Mouse (Mus musculus): ENCODE results near the gene Hagh.

GRCm38 (mm10) chr17:24865776-24866175, 25.8 kb downstream of the Hagh start, which contains the start of gene Igfals:
- TF ChIP-seq POLR2A (IDR thresholded peaks at IDR 0.05; ENCODE audit: borderline replicate concordance, control insufficient read depth, low read depth, low read length) (no peak), CTCF (IDR thresholded peaks at IDR 0.05; ENCODE audit: control insufficient read depth, insufficient read depth, low read length) (no peak)

Measured in bone marrow, adult 2 months (tissue).